Mouse (Mus musculus): ENCODE measurements around the gene Tspan18.

The Tspan18 gene

DNA sequence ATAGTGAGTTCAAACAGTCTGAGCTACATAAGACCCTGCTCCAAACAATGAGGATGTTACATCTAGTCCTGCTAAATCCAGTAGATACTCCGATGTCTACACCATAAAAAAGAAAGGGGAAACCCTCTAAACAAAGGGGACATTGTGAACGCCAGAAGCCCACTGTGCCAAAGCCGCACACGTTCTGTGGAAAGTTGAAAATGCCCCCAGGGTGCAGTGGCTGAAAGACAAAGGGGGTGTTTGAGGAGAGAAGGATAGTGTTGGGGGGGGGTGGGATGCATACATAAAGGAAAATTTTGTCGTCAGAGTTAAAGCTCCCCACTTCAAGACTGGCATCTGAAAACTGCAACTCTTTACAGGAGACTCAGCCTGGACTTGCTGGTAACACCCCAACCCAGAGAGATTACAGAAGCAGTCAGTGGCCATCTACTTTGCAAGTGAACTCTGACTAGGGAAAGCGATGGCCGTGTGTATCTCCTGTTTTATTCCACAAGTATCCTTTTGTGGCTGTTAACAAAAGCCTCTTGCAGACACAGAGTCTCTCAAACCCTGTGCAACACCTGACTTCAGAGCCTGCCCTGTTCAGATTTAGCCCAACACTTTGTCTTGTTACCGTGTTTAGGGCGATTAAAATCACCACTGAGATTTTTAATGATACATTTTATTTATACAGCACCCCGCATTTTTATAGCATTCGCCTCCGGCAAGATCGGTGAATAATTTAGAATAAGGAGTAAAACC lies 42.9 kb downstream of the Tspan18 start:
- DNase-seq (ENCODE audit: low read depth), result no peak

DNA sequence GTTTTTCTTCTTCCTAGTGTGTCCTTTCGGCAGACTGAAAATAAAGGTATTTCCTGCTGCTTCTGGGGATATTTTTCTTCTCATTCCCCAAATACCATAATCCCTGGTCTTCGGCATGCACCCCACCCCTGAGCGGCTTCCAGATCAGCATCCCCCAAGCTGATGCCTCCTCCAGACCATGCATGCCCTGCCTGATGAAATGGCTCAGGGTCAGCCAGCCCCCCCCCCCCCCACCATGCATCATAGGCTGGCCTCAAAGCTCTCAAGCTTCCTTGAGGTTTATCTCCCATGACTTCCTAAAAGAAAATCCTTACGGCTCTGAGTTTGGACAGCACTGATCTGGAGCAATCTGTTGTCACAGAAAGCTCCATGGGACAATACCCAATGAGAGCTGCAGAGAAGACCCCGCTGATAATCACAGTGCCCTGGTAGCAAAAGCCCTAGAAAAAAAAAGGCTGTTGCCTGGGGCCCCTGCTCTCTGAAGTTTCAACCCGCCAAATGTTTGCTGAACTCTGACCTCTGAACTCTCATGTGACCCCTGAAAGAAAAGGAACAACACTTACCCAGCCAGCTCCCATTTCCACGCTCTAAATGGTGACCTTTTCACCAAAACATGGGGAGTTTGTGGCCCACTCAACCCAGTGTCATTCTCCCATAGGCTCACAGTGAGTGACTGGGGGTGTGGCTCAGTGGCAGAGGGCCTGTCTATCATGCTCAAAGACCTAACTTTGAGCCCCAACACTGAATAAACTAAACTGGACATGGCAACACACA lies 43.8 kb downstream of the Tspan18 start:
- no peak for DNase-seq (ENCODE audit: low read depth)

DNA sequence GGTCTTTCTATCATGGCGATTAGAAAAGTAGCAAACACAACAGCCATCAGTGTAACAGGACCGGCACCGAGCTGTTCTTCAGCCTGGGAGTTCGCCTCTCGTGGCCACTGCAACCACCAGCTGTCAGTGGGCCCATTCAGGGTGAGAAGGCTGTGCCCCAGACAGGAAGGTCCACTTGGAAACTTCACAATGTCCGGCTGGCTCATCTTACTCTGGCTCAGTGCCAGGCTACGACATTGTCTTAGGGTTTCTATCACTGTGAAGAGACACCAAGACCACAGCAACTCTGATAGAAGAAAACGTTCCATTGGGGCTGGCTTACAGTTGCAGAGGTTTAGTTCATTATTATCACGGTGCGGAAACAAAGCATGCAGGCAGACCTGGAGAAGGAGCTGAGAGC lies 45.1 kb downstream of the Tspan18 start:
- no peak for DNase-seq (ENCODE audit: low read depth)

DNA sequence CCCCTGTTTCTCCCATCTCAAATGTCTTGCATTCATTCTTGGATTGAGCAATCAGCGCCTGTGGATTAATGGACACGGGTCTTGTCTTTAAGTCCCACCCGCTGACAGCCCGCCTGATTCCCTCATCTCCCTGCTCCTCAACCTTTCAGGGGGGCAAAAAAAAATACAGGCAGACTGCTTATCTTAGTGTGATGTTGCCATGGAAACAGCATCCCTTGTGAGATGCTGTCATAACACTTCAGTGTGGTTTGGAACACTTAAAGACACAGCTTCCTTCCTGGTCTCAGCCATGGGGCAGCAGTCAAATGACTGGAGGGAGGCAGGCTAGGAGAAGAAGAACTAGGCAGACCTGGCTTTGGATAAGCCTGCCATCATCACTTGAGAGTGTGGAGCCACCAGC lies 47.0 kb downstream of the Tspan18 start:
- DNase-seq (ENCODE audit: low read depth), result no peak

DNA sequence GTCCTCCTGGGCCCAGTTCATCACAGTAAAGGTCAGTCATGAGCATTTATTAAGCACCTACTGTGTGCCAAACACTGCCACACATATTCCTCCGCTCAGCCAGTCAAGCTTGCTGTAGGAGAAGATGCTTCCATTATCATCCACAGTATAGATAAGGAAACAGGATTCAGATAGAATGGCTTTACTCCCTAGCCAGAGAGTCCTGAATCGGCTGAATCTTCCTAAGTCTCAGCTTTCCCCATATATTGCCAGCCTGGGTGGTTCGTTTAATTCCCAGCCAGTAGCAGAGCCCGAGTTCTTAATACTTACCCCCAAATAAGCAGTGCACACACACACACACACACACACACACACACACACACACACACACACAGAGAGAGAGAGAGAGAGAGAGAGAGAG lies 47.6 kb downstream of the Tspan18 start:
- no peak for DNase-seq (ENCODE audit: low read depth)

DNA sequence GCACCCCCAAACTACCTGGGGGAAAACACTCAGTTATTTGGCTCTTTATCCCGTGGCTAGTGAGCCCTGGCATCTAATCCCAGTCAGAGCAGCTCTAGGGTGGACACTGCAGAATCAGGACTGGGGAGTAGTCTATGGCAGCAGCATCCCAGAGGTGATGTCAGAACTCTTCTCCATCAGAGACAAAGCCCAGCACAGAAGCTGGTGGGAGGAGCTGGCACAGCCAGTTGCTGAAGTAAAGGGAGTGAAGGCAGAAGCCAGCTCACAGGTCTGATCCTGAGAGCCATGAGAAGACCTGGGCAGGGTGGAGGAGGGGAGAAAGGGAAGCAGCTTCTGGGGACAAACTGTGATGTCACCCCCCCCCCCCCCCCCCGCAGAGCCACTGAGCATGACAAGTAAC lies 48.0 kb downstream of the Tspan18 start:
- no peak for DNase-seq (ENCODE audit: low read depth)

DNA sequence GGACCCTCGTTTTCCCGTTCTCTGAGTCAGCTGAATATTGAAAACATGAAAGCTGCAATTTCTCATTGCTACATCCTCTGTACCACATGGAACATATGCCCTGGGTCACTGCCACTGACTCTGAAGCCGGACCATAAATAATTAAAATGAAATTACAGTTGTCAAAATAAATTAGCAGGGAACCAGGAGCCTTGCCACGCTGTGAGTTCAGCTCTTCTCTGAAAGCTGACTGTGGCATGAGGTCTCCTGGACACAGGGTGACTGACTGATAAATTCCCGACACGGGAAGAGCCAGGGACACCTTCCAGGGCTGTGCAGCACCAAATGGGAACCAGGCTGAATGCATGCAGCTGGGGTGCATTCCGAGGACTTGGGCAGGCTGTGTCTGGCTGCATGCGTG lies 48.5 kb downstream of the Tspan18 start:
- DNase-seq (ENCODE audit: low read depth), result no peak

DNA sequence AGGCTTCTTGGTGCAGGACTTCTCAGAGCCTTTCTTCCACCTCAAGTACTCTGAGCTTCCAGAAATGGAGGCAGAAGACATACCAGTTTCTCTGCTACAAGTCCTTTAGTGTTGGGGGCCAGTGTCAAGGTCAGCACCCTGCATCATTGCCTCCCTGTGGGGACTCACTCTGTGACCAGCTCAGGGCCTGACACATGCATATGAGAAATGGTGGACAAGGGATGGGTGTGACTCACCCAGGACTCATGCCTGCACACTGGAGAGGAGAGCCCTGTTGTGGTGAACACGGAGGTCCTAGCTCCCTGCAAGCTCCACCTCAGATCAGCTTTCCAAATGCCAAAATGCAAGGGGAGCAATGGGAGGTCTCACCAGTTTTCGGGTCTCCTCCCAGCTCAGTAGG lies 49.7 kb downstream of the Tspan18 start:
- DNase-seq (ENCODE audit: low read depth), result no peak

DNA sequence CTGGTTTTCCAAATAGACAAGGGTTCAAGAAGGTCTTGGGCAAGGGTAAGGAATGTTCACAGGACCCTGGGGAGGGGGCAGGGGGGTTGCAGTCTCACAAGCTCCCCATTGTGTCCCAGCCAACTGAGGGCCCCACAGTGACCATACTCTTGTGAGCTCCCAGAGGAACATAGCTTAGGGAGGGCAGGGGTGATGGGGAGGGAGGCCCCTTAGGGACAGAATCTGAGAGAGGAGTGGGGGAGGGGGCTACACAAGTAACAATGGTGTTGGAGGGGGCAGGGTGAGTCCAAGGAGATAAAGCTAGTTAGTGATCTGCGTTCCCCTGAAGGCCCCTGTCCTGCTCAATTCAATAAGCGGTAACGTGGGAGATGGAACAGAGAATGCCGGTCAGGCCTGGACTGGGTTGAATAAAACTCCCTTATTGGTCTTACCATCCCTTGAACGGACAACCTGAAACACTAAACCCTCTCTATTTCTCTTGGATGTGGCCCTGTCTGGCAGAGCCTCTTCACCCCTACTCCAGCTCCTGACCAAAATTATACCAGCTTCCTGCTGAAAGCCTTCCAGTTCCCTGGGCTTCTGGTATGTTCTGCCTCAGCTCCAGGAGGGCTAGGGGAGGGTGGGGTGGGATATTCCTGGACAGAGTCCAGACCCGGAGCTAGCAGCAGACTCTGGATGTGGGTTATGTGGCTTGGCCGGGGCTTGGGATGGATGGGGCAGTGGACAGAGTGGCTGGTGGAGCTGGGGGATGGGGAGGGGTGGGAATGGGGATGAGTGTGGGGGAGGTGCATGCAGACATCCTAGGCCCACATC lies 50.6 kb downstream of the Tspan18 start:
- peak; percentile 70 for DNase-seq (ENCODE audit: low read depth)

DNA sequence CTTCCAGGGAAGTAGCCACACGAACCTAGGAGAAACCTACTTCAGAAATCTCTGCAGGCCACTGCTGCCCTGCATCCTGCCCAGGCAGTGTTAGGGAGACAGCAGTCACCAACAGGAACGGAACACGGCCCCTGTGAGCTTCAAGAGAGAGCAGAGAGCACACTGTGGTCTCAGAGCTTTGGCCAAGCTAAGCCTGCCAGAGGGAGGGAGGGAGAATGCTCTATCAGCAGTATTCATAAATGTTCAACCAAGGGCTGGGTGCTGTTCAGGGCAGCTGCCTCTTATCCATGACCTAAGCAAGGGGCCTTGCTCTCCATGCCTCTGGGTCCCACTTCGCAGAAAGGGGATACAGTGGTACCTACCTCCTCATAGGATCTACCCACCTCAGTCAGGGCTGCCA lies 51.7 kb downstream of the Tspan18 start:
- DNase-seq (ENCODE audit: low read depth), result no peak

DNA sequence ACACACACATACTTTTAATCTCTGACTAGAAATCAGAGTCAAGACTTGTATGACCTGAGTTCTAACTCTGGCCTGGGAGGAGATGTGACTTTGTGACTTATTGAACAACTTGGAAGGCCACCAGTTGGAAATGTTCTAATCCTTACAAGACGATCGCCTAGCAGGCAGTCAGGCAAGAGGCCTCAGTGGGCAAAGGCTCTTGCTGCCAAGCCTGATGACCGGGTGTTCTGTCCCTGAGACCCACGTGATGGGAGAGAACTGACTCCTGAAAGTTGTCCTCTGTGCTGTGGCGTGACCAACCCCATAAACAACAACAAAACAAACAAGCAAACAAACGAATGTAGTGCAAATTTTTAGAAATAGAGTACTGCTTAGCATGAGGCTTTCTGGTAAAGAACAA lies 52.8 kb downstream of the Tspan18 start:
- no peak for DNase-seq (ENCODE audit: low read depth)

DNA sequence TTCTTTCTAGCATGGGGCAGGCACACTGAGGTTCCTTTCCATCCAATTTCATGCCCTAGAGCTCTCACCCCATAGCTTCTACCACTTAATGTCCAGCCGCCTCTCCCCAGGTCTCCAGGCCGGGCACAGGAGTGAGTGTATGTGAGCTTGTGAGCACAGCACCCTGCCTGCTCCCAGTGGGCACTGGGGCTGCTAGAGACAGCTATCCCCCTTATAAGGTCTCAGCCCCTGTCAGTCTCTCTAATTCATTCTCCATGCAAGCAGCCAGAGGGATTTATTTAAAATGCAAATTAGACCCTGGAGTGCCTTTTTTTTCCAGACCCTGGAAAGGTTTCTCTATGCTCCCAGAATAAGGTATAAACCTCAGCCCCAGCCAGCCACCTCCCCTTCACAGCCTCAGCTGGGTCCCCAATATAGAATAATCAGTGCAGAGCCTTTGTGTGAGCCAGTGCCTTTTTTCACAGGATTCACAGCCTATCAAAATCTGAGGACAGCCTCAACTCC lies 54.1 kb downstream of the Tspan18 start:
- DNase-seq (ENCODE audit: low read depth), result no peak

DNA sequence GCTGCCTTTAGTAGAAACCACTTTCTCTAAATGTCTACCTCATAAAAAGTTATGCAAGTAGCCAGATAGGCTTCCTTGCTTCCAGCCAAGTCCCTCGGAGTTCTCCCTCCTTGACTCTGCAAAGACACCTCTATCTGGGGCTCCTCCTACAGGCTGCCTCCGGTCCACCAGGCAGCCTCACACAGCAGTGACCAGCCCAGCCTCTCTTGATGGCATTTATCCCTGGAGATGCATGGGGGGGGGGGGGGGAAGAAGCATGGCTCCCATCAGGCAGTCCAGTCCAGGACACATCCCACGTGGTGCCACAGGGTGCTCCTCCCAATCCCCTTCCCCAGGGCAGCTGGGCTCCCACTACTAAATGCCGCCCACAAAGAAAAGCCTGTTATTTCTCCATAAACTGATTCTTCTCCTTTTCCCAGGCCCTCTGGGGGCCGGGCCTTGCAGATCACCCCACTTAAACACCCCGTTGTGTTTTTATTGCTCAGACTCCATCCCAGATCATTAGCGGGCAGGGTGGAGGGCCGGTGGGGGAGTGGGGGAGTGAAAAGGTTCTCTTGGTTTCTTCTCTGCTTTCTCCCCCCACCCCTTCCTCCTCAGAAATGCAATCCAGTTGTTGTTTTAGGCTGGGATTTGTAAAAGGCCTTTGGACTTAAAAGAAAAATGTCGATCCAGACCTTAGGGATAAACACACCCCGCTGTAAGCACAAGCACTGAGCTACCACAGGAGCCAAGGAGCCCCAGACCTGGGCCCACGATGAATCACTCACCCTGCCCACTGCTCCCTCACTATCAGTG lies 55.9 kb downstream of the Tspan18 start:
- DNase-seq (ENCODE audit: low read depth), result peak; percentile 54

DNA sequence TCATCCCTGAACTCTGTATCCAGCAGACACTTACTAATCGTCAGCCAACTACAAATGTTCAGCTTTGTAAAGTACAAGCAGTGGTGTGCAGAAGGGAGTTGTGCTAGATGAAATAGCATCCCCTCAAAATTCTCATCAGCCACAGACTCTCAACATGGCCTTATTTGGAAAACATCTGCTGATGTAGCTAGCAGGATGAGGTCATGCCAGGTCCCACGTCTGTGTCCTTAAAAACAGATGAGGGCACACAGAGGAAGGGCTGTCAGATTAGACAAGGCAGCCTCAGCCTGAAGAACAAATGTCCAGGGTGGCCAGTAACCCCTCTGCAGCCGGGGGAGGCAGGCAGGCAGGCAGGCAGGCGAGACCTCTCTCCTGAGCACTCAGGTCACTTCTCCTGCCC lies 56.8 kb downstream of the Tspan18 start:
- no peak for DNase-seq (ENCODE audit: low read depth)

DNA sequence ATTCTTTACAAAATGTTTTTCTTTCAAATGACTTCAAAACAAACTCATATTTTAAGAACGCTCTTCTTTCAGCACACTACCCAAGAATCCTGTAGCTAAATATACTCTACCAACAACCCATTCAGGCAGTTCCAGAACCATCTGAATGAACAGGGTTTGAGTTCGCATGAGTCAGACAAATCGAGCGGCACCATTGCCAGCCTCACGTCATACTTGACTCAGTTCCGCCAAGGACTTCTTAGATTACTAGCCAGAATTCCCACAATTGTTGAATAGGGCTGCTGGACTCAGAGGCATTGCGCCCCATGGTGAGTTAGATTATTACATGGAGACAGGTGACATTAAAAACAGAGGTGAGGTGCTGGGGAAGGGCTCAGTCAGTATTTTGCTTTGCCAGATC lies 58.3 kb downstream of the Tspan18 start:
- peak; percentile 83 for DNase-seq (ENCODE audit: low read depth)

DNA sequence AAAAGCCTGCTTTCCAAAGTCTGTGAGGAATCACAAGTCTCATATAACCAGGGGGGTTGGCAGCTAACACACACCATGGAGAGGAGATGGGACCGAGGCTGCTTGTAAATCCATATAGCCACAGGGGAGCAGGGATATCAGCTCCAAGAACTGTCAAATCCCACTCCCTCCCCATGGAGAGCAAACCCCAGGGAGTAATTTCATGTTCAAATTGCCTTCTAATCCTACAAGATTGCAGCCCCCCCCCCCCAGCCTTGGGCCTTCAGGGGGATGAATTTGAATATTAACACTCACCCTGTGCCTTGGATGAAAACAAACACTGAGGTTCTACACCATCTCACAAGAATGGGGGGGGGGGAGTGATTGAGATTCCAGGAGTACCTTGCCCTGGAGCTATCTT lies 60.4 kb downstream of the Tspan18 start:
- no peak for DNase-seq (ENCODE audit: low read depth)

DNA sequence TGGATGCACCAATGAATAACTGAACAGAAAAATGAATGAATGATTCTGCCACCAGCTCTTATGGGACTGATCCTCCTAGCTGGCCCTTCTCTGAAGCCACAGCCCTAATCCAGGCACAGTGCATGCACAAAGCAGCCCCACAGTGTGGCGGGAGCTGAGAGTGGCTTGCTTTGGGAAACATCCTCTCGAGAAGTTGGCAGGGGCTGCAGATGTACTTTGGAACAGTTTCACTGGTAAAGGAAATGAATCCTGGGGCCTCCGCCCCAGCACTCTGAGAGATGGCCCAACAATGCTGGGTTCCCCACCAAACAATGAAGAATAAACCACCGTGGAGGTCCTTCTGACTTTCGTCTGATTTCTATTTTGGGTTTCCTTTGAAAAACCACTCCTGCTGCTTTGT lies 64.2 kb downstream of the Tspan18 start:
- no peak for DNase-seq (ENCODE audit: low read depth)

DNA sequence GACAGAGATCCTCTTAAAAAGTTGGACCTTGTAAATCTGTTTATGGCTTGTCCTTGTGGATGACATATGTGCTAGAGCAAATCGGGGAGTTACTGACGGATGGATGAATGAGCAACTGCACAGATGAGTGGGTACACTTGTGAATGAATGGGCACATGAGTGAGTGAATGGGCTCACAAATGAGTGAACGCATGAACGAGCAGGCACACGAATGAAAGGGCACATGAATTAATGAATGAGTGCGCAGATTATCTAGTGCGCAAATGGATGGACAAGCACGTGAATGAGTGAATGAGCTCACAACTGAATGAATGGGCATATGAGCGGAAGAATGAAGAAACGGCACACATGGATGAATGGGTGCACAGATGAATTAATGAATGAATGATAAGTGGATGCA lies 64.7 kb downstream of the Tspan18 start:
- DNase-seq (ENCODE audit: low read depth), result no peak

DNA sequence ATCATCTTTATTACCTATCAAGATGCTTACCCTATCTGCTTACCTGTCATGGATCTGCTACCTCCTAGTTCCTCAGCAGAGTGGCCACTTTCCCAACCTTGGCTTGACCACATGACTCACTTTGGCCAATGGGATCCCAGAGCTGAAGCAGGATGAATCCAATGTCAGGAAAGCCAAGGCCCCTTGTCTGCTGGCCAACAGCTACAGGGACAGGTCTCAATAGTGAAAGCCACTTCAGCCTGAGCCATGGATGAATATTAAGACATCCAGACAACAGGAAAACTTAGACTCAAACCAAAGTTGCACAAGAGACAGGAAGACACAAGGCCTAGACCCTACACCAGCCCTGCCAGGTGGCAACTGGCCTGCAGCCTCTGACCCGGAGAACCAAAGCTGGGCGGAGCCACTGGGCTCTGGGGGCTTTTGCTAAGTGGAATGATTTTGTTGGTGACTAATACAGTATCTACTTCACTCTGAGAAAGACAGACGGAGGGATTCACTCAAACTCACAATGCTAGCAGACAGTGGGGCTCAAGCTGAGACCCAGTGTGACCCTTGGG lies 65.5 kb downstream of the Tspan18 start:
- no peak for DNase-seq (ENCODE audit: low read depth)

DNA sequence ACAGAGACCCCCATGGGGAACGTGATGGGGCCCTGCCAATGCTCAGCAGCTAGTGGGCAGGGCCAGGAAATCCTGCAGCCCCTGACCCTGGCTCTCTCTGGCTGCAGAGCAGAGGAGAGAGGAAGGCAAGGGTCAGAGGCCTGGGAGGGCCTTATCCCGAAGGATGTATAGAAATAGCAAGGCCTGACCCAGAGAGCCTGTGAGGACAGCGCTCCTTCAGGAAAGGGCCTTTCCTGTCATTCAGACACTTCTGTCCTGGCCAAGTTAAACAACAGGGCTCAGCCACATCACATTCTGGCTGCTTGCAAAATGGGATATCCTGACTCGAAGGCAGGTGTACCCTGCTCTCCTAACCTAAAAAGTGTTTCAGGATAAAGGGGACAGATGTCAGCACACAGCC lies 66.5 kb downstream of the Tspan18 start:
- no peak for DNase-seq (ENCODE audit: low read depth)

DNA sequence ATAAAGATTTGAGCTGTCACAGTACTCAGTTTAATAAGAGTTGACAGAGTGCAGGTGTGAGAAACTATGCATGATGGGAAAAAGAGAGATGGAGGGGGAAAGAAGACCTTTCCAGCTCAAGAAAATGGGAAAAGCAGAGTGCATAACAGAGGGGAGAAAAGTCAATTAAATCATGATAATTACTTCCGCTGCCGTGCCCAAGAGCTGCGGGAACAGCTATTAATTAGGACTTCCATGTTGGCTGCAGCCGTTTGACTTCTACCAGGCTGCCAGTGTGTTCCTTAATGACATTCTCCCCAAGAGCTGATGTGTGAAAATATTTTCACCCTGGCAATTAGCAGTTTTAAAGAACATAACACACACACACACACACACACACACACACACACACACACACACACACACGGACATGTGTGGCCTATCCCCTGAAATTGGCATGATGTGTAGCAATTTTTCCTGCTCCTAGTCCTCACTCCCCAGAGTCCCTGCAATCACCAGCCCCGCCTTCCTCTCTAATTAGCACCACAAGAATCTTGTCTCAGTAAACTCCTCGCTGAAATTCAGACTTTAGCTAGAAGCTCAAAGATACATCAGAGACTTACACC lies 67.6 kb downstream of the Tspan18 start:
- no peak for DNase-seq (ENCODE audit: low read depth)
